Mouse (Mus musculus) spleen, embryonic (tissue): ENCODE measurements around the gene Ppp4r1.

ENCODE experiments used
- CTCF ChIA-PET: fragments of 350-600 bp; sonication (Branson Sonifier 250); formaldehyde crosslinking; loops from one replicate; lab custom pipeline; 2022; lab: Charles Lee

The Ppp4r1 gene

GRCm38 (mm10) chr17:65851749-65852148, 69.4 kb downstream of the Ppp4r1 start:
- CTCF ChIA-PET = no interaction called here

GRCm38 (mm10) chr17:65853326-65853725, 71.0 kb downstream of the Ppp4r1 start:
- CTCF ChIA-PET = no interaction called here

GRCm38 (mm10) chr17:65854006-65854405, 71.6 kb downstream of the Ppp4r1 start:
- CTCF ChIA-PET = no interaction called here

GRCm38 (mm10) chr17:65857617-65858016, 75.2 kb downstream of the Ppp4r1 start:
- CTCF ChIA-PET = no interaction called here

GRCm38 (mm10) chr17:65862579-65862978, 80.2 kb downstream of the Ppp4r1 start:
- CTCF ChIA-PET = no interaction called here

GRCm38 (mm10) chr17:65863830-65864229, 81.5 kb downstream of the Ppp4r1 start:
- CTCF ChIA-PET = no interaction called here

GRCm38 (mm10) chr17:65864742-65865141, 82.4 kb downstream of the Ppp4r1 start:
- CTCF ChIA-PET = interaction anchor here (0.6 to 1.0 kb wide), 2 partner anchors 8 to 19 kb away, joined by 3 to 4 read pairs; no protein-coding TSS in a partner anchor

GRCm38 (mm10) chr17:65865265-65865664, 82.9 kb downstream of the Ppp4r1 start:
- CTCF ChIA-PET = interaction anchor here (0.6 to 1.0 kb wide), 2 partner anchors 18 to 179 kb away, joined by 3 read pairs; no protein-coding TSS in a partner anchor

- CTCF ChIA-PET = interaction anchor here (0.7 kb wide), 2 partner anchors 64 to 77 kb away, joined by 3 read pairs; no protein-coding TSS in a partner anchor
Measured at GRCm38 (mm10) chr17:65866201-65866600, 83.8 kb downstream of the Ppp4r1 start.

- CTCF ChIA-PET = no interaction called here
Measured at GRCm38 (mm10) chr17:65867996-65868395, 85.6 kb downstream of the Ppp4r1 start.

GRCm38 (mm10) chr17:65869720-65870119, 87.3 kb downstream of the Ppp4r1 start:
- CTCF ChIA-PET = interaction anchor here (0.6 to 1.5 kb wide), 7 partner anchors 32 to 263 kb away, joined by 3 to 11 read pairs (median 7); no protein-coding TSS in a partner anchor

- CTCF ChIA-PET = interaction anchor here (0.6 to 1.5 kb wide), 8 partner anchors 9 to 263 kb away, joined by 3 to 11 read pairs (median 5); no protein-coding TSS in a partner anchor
Measured at GRCm38 (mm10) chr17:65870146-65870545, 87.8 kb downstream of the Ppp4r1 start.

GRCm38 (mm10) chr17:65871641-65872041, 89.3 kb downstream of the Ppp4r1 start:
- CTCF ChIA-PET = interaction anchor here (1.0 kb wide), 1 partner anchor 79 kb away, joined by 7 read pairs; the partner anchor contains the start of gene Twsg1

GRCm38 (mm10) chr17:65872051-65872450, 89.7 kb downstream of the Ppp4r1 start:
- CTCF ChIA-PET = no interaction called here

GRCm38 (mm10) chr17:65872652-65873051, 90.3 kb downstream of the Ppp4r1 start:
- CTCF ChIA-PET = no interaction called here

- CTCF ChIA-PET = no interaction called here
Measured at GRCm38 (mm10) chr17:65873156-65873555, 90.8 kb downstream of the Ppp4r1 start.

- CTCF ChIA-PET = no interaction called here
Measured at GRCm38 (mm10) chr17:65873834-65874233, 91.5 kb downstream of the Ppp4r1 start.

- CTCF ChIA-PET = no interaction called here
Measured at GRCm38 (mm10) chr17:65877026-65877425, 94.7 kb downstream of the Ppp4r1 start.

- CTCF ChIA-PET = interaction anchor here (0.6 to 0.7 kb wide), 2 partner anchors 19 to 56 kb away, joined by 3 read pairs; no protein-coding TSS in a partner anchor
Measured at GRCm38 (mm10) chr17:65884061-65884669, 101.8 kb downstream of the Ppp4r1 start.

- CTCF ChIA-PET = no interaction called here
Measured at GRCm38 (mm10) chr17:65884691-65885397, 102.5 kb downstream of the Ppp4r1 start.

- CTCF ChIA-PET = no interaction called here
Measured at GRCm38 (mm10) chr17:65885398-65885696, 103.0 kb downstream of the Ppp4r1 start.

- CTCF ChIA-PET = interaction anchor here (0.5 kb wide), 1 partner anchor 88 kb away, joined by 3 read pairs; no protein-coding TSS in a partner anchor
Measured at GRCm38 (mm10) chr17:65885697-65886529, 103.5 kb downstream of the Ppp4r1 start, which contains the start of gene Ralbp1. Gene Ralbp1, minus strand, starts transcription at chr17:65885798.
